Mouse (Mus musculus) embryonic facial prominence, embryonic 15.5 days (tissue): ENCODE results near the gene Rhbdf2. TPM values are rescaled to one million over a fixed set of nuclear protein-coding genes. Genes with fewer than 3 reads are reported as not detected.

ENCODE experiments used
- ATAC-seq: fragments of 200-750 bp; cut with Nextera tagmentation; 2 replicates; pipeline ENCODE4 v1.8.0; 2017; ENCODE audit warnings: low read depth, moderate TSS enrichment; ENCODE audit not compliant: insufficient number of reproducible peaks, low FRiP score, low TSS enrichment
- H3K27ac ChIP-seq: fragments of 300-500 bp; sonication (generic); replicated peaks from 2 replicates; pipeline ENCODE4 v1.5.1; 2015; ENCODE audit warnings: mild to moderate bottlenecking, inconsistent platforms
- H3K27me3 ChIP-seq: fragments of 300-500 bp; sonication (generic); 2 replicates; pipeline ENCODE4 v1.6.1; 2015; ENCODE audit warnings: inconsistent platforms
- H3K36me3 ChIP-seq: fragments of 300-500 bp; sonication (generic); 2 replicates; pipeline ENCODE4 v1.6.1; 2015; ENCODE audit warnings: mild to moderate bottlenecking, inconsistent platforms
- H3K4me1 ChIP-seq: fragments of 300-500 bp; sonication (generic); 2 replicates; pipeline ENCODE4 v1.6.1; 2015; ENCODE audit warnings: inconsistent platforms
- H3K4me2 ChIP-seq: fragments of 300-500 bp; sonication (generic); replicated peaks from 2 replicates; pipeline ENCODE4 v1.6.1; 2015; ENCODE audit warnings: mild to moderate bottlenecking, inconsistent platforms
- H3K4me3 ChIP-seq: fragments of 300-500 bp; sonication (generic); replicated peaks from 2 replicates; pipeline ENCODE4 v1.5.1; 2015; ENCODE audit warnings: mild to moderate bottlenecking, inconsistent platforms
- H3K9ac ChIP-seq: fragments of 300-500 bp; sonication (generic); 2 replicates; pipeline ENCODE4 v1.6.1; 2015; ENCODE audit warnings: inconsistent platforms
- H3K9me3 ChIP-seq: fragments of 300-500 bp; sonication (generic); replicated peaks from 2 replicates; pipeline ENCODE4 v1.6.1; 2016; ENCODE audit warnings: inconsistent platforms
- WGBS: fragments of 180-500 bp; shearing (Covaris S2); methylation state at CpG from one replicate; pipeline ENCODE4 v1.1.7; 2015; 5-methylcytosine and 5-hydroxymethylcytosine counted together
- polyA plus RNA-seq: library from polyadenylated mRNA; unstranded; fragments of >200 nt; fragmentation: Nextera tagmentation; extraction: Ambion mirVana; gene quantifications from 2 replicates; pipeline ENCODE4 v1.2.1, GENCODE M21; 2015

The Rhbdf2 gene
- polyA plus RNA-seq, 1 experiment from 2014 or later: 8.8 TPM

- H3K27ac ChIP-seq: no peak overlapping the region
- peaks cover 21% of the 10 kb centered on the region for H3K36me3 ChIP-seq
- no peaks in the 10 kb centered on the region for H3K27me3 ChIP-seq
- 85% methylated on average over 19 of the region's 19 CpGs for WGBS
- H3K4me1 ChIP-seq: peaks cover 5% of the 10 kb centered on the region; the same call in 1 of the 2 replicates
- H3K9ac ChIP-seq: no peak overlapping the region
- ATAC-seq: no peak
- no peak overlapping the region for H3K4me3 ChIP-seq
- no peaks in the 10 kb centered on the region for H3K9me3 ChIP-seq
- H3K4me2 ChIP-seq: no peak overlapping the region
Observed at GRCm38 (mm10) chr11:116596766-116597165, 30.1 kb downstream of the Rhbdf2 start.

DNA sequence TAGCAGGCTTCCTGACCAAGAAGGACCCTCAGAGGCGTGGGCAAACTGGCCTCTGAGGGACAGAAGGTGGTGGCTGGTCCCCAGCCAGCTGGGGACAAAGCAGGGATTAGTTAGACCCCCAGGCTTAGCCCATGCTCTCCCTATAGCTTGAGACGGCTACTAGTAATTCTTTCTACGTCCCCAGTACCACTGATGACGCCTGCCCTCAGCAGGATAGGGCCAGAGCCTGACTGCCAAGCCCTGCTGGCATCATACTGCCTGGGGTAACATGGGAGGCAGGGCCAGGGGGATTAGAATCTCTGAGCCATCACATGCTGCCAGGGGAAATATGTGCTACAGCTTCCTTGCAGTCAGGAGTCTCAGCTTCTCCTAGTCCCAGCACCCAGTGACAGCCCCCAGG, 33.5 kb downstream of the Rhbdf2 start:
- no peaks in the 10 kb centered on the region for H3K9me3 ChIP-seq
- whole genome bisulfite sequencing: 74% methylated on average over 4 of the region's 4 CpGs
- no peak overlapping the region for H3K4me3 ChIP-seq
- peaks cover 10% of the 10 kb centered on the region; the same call in 1 of the 2 replicates for H3K4me1 ChIP-seq
- no peak overlapping the region for H3K27ac ChIP-seq
- no peak for ATAC-seq
- no peak overlapping the region for H3K4me2 ChIP-seq
- H3K27me3 ChIP-seq: no peaks in the 10 kb centered on the region
- H3K9ac ChIP-seq: no peak overlapping the region
- H3K36me3 ChIP-seq: 0 out of 2 replicates have a peak, but pooled peaks cover 3% of the 10 kb centered on the region

DNA sequence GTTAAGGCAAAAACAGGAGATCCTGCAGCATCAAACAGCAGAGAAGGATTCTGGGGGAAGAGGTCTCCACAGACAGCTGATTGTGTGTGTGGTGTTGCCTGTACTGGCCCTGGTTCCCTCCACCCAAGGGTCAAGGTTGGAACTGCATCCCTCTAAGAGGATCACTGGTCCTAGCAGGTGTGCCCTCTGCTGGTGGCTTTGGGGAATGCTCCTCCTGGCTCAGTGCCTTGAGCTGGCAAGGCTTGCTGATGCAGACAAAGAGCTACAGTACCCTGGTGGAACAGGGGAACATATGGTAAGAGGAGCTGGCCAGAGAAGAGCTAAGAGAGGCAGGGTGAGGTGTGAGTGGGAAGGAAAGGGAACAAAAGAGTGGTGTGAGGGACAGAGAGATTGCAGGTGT, 34.4 kb downstream of the Rhbdf2 start:
- H3K9ac ChIP-seq: no peak overlapping the region
- H3K9me3 ChIP-seq: no peaks in the 10 kb centered on the region
- no peak overlapping the region for H3K27ac ChIP-seq
- ATAC-seq: peak; percentile 32; the same call in 1 of the 2 replicates
- H3K4me3 ChIP-seq: no peak overlapping the region
- no peak overlapping the region for H3K4me2 ChIP-seq
- H3K4me1 ChIP-seq: peaks cover 10% of the 10 kb centered on the region; the same call in 1 of the 2 replicates
- H3K36me3 ChIP-seq: no peaks in the 10 kb centered on the region
- H3K27me3 ChIP-seq: 0 out of 2 replicates have a peak, but pooled peaks cover 3% of the 10 kb centered on the region

DNA sequence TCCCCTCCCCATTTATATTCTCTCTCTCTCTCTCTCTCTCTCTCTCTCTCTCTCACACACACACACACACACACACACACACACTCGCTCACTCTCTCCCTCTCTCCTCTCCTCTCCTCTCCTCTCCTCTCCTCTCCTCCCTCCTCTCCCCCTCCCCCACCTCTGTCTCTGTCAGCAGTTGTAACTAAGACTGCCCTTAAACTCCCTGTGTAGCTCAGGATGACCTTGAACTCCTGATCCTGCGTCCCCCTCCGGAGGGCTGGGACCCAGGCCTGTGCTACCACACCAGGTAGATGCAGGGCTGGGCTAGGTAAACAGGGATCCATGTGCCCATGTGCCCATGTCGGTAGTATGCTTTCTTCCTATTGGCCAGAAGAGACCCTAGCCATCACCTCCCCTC, 35.2 kb downstream of the Rhbdf2 start:
- Histone ChIP-seq H3K27ac (no peak overlapping the region), H3K9me3 (no peaks in the 10 kb centered on the region), H3K4me3 (no peak overlapping the region), H3K4me1 (peaks cover 15% of the 10 kb centered on the region; the same call in 1 of the 2 replicates), H3K36me3 (no peaks in the 10 kb centered on the region), H3K9ac (no peak overlapping the region), H3K27me3 (0 out of 2 replicates have a peak, but pooled peaks cover 6% of the 10 kb centered on the region), H3K4me2 (no peak overlapping the region)
- ATAC-seq: no peak
- 84% methylated on average over 4 of the region's 4 CpGs for WGBS

GRCm38 (mm10) chr11:116589574-116589973, 37.2 kb downstream of the Rhbdf2 start:
- Histone ChIP-seq H3K27ac (no peak overlapping the region), H3K4me3 (no peak overlapping the region), H3K9me3 (no peaks in the 10 kb centered on the region), H3K9ac (no peak overlapping the region), H3K36me3 (no peaks in the 10 kb centered on the region), H3K27me3 (0 out of 2 replicates have a peak, but pooled peaks cover 6% of the 10 kb centered on the region), H3K4me2 (no peak overlapping the region), H3K4me1 (peaks cover 23% of the 10 kb centered on the region; the same call in 1 of the 2 replicates)
- no peak for ATAC-seq
- 47% methylated on average over 8 of the region's 8 CpGs for WGBS

DNA sequence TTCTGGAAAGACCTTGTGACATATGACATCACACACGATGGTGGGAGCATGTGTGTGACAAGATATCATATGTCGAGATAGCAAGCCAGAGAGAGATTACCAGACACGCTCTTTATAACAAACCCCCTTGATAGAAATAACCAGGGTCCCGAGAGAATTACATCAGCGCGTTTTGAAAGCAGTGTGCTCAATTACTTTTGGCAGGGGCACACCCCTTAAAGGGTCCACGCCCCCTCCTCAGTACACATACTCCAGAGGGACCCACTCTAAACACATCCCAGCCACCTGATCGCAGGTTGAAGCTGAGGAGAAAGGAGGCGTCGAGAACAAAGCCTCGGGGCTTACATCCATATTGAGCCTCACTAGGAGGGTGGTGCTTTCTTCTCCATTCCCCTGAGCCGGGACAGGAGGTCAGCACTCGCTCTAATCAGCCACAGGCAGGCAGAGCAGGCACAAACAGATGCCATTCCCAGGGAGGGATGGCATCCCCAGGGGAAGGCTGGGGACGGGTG, 37.7 kb downstream of the Rhbdf2 start:
- 16% methylated on average over 14 of the region's 14 CpGs for WGBS
- peak; percentile 39 for ATAC-seq
- H3K9ac ChIP-seq: no peak overlapping the region

DNA sequence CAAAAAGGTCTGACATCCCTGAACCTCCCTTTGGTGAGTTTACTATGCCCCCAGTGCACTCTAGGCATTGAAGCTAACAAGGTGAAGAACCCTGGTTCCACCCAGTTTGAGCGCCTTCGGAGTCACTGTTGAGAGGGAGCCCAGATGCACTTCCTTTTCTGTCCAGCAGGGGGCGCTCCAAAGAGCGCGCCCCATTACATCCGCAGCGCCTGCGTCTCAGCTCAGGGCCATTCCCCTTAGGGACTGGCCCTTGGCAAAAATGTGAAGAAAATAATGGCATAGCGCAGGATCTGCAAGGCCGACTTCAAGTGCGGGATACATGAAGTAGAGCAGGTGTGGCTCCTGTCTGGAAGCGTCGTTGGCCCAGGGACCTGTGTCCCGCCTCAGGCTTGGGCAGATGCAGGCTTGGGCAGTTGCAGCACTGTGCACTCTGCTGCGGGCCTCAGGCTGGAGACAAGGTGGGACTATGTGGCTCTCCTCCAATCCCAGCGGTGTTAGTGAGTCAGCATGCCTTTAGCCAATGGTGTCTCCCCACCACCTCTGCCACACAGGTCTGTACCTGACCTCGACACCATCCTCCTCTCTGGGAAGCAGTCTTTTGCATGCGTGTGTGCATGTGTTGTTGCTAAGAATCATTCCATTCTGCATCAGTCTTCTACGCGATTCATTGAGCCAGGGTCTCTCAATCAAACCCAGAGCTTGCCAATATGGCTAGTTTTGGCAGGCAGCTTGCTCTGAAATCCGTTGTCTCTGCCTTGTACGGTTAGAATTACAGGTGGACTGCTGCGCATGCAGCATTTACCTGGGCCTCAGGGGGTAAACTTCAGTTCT, 39.8 kb downstream of the Rhbdf2 start:
- Histone ChIP-seq H3K4me1 (peaks cover 18% of the 10 kb centered on the region; the same call in 1 of the 2 replicates), H3K4me3 (no peak overlapping the region), H3K36me3 (no peaks in the 10 kb centered on the region), H3K9ac (no peak overlapping the region), H3K27ac (no peak overlapping the region), H3K4me2 (peak overlapping the region; percentile 36), H3K9me3 (no peaks in the 10 kb centered on the region), H3K27me3 (0 out of 2 replicates have a peak, but pooled peaks cover 6% of the 10 kb centered on the region)
- WGBS: 20% methylated on average over 23 of the region's 23 CpGs
- ATAC-seq: no peak

More for the DNA sequence above, 37.7 kb downstream of the Rhbdf2 start:
- Histone ChIP-seq H3K27ac (no peak overlapping the region), H3K9me3 (no peaks in the 10 kb centered on the region), H3K4me3 (no peak overlapping the region), H3K4me1 (peaks cover 23% of the 10 kb centered on the region; the same call in 1 of the 2 replicates), H3K36me3 (no peaks in the 10 kb centered on the region), H3K4me2 (no peak overlapping the region), H3K27me3 (0 out of 2 replicates have a peak, but pooled peaks cover 6% of the 10 kb centered on the region)

- ATAC-seq: no peak
- Histone ChIP-seq H3K9ac (no peak within 1 kb of the TSS), H3K4me3 (no peak within 1 kb of the TSS), H3K36me3 (no peaks in the 10 kb centered on the region), H3K4me2 (peak within 1 kb of the TSS; percentile 36), H3K9me3 (no peaks in the 10 kb centered on the region), H3K27me3 (0 out of 2 replicates have a peak, but pooled peaks cover 6% of the 10 kb centered on the region), H3K27ac (no peak within 1 kb of the TSS), H3K4me1 (peaks cover 23% of the 10 kb centered on the region; the same call in 1 of the 2 replicates)
- 54% methylated on average over 5 of the region's 5 CpGs for WGBS
Observed at GRCm38 (mm10) chr11:116586310-116586709, 40.5 kb downstream of the Rhbdf2 start, which contains the start of gene Aanat. TSS of gene Aanat (plus strand) at chr11:116586432.

DNA sequence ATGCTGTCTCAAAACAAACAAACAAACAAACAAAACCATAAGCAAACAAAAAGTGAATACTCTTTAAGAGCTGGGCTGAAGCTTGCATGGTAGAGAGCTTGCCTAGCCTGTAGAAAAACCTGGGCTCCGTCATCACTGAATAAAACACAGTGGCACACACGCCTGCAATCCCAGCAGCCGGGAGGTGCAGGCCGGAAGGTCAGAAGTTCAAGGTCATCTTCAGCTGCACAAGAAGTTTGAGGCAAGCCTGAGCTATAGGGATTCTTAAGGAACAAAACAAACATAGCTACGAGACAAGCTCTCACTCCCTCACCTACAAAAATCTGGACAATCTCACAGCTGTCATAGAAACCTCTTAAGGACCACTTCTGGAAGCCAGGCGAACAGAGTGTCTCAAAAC, 41.1 kb downstream of the Rhbdf2 start:
- Histone ChIP-seq H3K4me2 (no peak overlapping the region), H3K9me3 (no peaks in the 10 kb centered on the region), H3K4me3 (no peak overlapping the region), H3K36me3 (no peaks in the 10 kb centered on the region), H3K27ac (no peak overlapping the region), H3K27me3 (0 out of 2 replicates have a peak, but pooled peaks cover 6% of the 10 kb centered on the region), H3K4me1 (peaks cover 23% of the 10 kb centered on the region; the same call in 1 of the 2 replicates), H3K9ac (no peak overlapping the region)
- WGBS: 70% methylated on average over 6 of the region's 6 CpGs
- ATAC-seq: no peak

DNA sequence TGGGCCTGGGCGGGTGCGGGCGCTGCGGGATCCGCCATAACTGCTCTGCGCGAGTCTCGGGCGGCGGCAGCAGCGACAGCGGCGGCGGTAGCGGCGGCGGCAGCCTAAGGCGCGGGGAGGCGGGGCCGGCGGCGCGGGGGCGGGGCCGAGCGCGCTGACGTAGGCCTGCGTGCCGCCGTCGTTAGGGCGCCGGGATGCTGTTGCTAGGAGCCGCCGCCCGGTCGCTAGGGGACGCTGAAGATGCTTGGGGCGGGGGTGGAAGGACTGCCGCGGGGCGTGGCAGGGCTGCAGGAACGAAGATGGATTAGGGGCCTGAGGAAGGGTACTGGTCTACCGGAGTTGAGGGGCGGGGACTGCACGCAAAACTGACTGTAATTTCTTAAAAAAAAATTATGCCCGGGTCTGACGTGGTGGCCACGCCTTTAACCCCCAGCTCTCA, 45.4 kb downstream of the Rhbdf2 start, which contains the start of gene Ube2o:
TSS of gene Ube2o (minus strand) at position 72 of the 439 bp plus-strand sequence.
- peak within 1 kb of the TSS; percentile 81 for H3K9ac ChIP-seq
- peak within 1 kb of the TSS; percentile 69 for H3K4me3 ChIP-seq
- H3K36me3 ChIP-seq: no peaks in the 10 kb centered on the region
- WGBS: 1% methylated on average over 47 of the region's 51 CpGs
- H3K4me1 ChIP-seq: peaks cover 28% of the 10 kb centered on the region
- H3K27me3 ChIP-seq: no peaks in the 10 kb centered on the region
- H3K4me2 ChIP-seq: peak within 1 kb of the TSS; percentile 86
- peak within 1 kb of the TSS; percentile 67 for H3K27ac ChIP-seq
- H3K9me3 ChIP-seq: no peaks in the 10 kb centered on the region
- peak; percentile 89 for ATAC-seq

- H3K4me2 ChIP-seq: peak overlapping the region; percentile 86
- no peaks in the 10 kb centered on the region for H3K36me3 ChIP-seq
- no peaks in the 10 kb centered on the region for H3K9me3 ChIP-seq
- H3K9ac ChIP-seq: peak overlapping the region; percentile 81
- peak overlapping the region; percentile 67 for H3K27ac ChIP-seq
- peaks cover 29% of the 10 kb centered on the region for H3K4me1 ChIP-seq
- ATAC-seq: peak; percentile 71
- H3K4me3 ChIP-seq: peak overlapping the region; percentile 69
- under 1% methylated on average over 72 of the region's 91 CpGs for WGBS
- H3K27me3 ChIP-seq: no peaks in the 10 kb centered on the region
Observed at GRCm38 (mm10) chr11:116580711-116581375, 46.0 kb downstream of the Rhbdf2 start.
